Mouse (Mus musculus) kidney, embryonic 16.5 days (tissue): ENCODE results near the gene Tkfc. TPM values are rescaled to one million over a fixed set of nuclear protein-coding genes. Genes with fewer than 3 reads are reported as not detected.

Source experiments
- ATAC-seq: fragments of 200-750 bp; cut with Nextera tagmentation; 2 replicates; pipeline ENCODE4 v1.8.0; 2017; ENCODE audit warnings: moderate TSS enrichment; ENCODE audit not compliant: low FRiP score, low TSS enrichment
- H3K27ac ChIP-seq: fragments of 300-500 bp; sonication (generic); 2 replicates; pipeline ENCODE4 v1.5.1; 2014; ENCODE audit warnings: low read length
- H3K27me3 ChIP-seq: fragments of 300-500 bp; sonication (generic); 2 replicates; pipeline ENCODE4 v1.6.1; 2014; ENCODE audit warnings: low read length, control low read depth, mixed read lengths; ENCODE audit not compliant: insufficient read depth
- H3K36me3 ChIP-seq: fragments of 300-500 bp; sonication (generic); 2 replicates; pipeline ENCODE4 v1.6.1; 2014; ENCODE audit warnings: low read length, control low read depth, mixed read lengths; ENCODE audit not compliant: insufficient read depth
- H3K4me1 ChIP-seq: fragments of 300-500 bp; sonication (generic); 2 replicates; pipeline ENCODE4 v1.6.1; 2014; ENCODE audit warnings: low read length, control low read depth, mixed read lengths; ENCODE audit not compliant: insufficient read depth
- H3K4me2 ChIP-seq: fragments of 300-500 bp; sonication (generic); replicated peaks from 2 replicates; pipeline ENCODE4 v1.6.1; 2014; ENCODE audit warnings: low read depth, low read length
- H3K4me3 ChIP-seq: fragments of 300-500 bp; sonication (generic); 2 replicates; pipeline ENCODE4 v1.5.1; 2014; ENCODE audit warnings: mild to moderate bottlenecking, low read length
- H3K9ac ChIP-seq: fragments of 300-500 bp; sonication (generic); replicated peaks from 2 replicates; pipeline ENCODE4 v1.6.1; 2014; ENCODE audit warnings: low read length
- H3K9me3 ChIP-seq: fragments of 300-500 bp; sonication (generic); 2 replicates; pipeline ENCODE4 v1.6.1; 2016; ENCODE audit warnings: low read length, control low read depth
- WGBS: fragments of 180-500 bp; shearing (Covaris S2); extraction: QIAGEN DNeasy Blood & Tissue Kit; methylation state at CpG from one replicate; pipeline ENCODE4 v1.1.7; 2014; 5-methylcytosine and 5-hydroxymethylcytosine counted together
- polyA plus RNA-seq: library from polyadenylated mRNA; unstranded; fragments of >200 nt; fragmentation: Nextera tagmentation; extraction: Ambion mirVana; gene quantifications from 2 replicates; pipeline ENCODE4 v1.2.1, GENCODE M21; 2015

Gene Tkfc
- polyA plus RNA-seq, 1 experiment from 2014 or later = 54.9 TPM

GRCm38 (mm10) chr19:10605901-10606622 is 608 bp upstream of the Tkfc start:
- Histone ChIP-seq H3K27me3 (no peaks in the 10 kb centered on the region), H3K4me2 (peak overlapping the region; percentile 60), H3K9ac (peak overlapping the region; percentile 97), H3K36me3 (peaks cover 31% of the 10 kb centered on the region), H3K4me3 (peak overlapping the region; percentile 99), H3K4me1 (peaks cover 27% of the 10 kb centered on the region), H3K9me3 (no peaks in the 10 kb centered on the region), H3K27ac (peak overlapping the region; percentile 94)
- WGBS = 6% methylated on average over 20 of the region's 20 CpGs
- peak; percentile 10; the same call in 1 of the 2 replicates for ATAC-seq

- Histone ChIP-seq H3K27me3 (no peaks in the 10 kb centered on the region), H3K9ac (peak overlapping the region; percentile 91), H3K4me2 (peak overlapping the region; percentile 75), H3K4me1 (peaks cover 27% of the 10 kb centered on the region), H3K27ac (peak overlapping the region; percentile 96), H3K36me3 (peaks cover 22% of the 10 kb centered on the region), H3K4me3 (peak overlapping the region; percentile 99), H3K9me3 (no peaks in the 10 kb centered on the region)
- ATAC-seq = no peak
- 32% methylated on average over 3 of the region's 3 CpGs for WGBS
Observed at GRCm38 (mm10) chr19:10604534-10604933, 920 bp downstream of the Tkfc start.

DNA sequence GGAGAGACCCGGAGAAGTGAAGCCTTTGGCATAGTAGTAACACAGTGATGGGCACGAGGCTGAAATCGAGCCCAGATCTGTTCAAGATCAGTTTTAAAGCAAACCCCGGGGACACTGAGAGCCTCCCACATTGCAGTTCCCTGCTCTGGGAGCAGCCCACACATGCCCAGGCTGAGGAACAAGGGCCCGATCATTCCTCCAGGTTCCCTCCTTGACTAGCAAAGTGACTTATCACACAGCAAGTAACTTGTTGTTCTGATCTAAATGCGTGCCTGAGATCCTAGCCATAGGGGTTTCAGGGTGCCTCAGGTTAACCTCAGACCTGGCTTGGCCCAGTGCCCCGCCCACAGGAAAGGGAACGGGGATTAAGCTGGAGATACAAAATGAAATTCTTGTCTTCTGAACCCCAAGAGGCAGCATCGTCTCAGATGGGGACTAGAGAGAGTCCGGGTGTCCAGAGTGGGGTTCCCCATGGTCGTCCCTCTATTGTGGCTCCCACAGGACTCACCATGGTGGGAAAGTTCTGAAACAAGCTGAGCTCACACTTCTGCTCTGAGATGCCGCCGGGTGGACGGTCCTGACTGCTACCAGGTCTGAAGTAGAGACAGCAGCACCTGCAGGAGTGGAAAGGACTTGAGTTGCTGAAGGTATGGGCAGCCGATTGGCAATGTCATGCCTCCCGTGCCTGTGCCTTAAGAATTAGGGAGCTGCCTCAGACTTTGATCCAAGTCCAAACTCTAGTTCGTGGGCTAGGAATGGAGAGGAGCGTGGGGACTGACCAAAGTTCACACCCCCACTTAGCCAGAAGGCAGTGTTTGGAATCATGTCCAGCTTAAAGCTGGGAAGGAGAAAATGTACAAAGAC is 1.6 kb downstream of the Tkfc start:
- 75% methylated on average over 18 of the region's 18 CpGs for WGBS
- Histone ChIP-seq H3K27me3 (no peaks in the 10 kb centered on the region), H3K9me3 (no peaks in the 10 kb centered on the region), H3K27ac (peak overlapping the region; percentile 96), H3K4me3 (peak overlapping the region; percentile 9), H3K36me3 (peaks cover 18% of the 10 kb centered on the region), H3K4me1 (peaks cover 27% of the 10 kb centered on the region), H3K4me2 (peak overlapping the region; percentile 75), H3K9ac (peak overlapping the region; percentile 91)
- no peak for ATAC-seq

GRCm38 (mm10) chr19:10602787-10603186 is 2.7 kb downstream of the Tkfc start:
- ATAC-seq = peak; percentile 62; the same call in 1 of the 2 replicates
- Histone ChIP-seq H3K36me3 (peaks cover 10% of the 10 kb centered on the region), H3K4me3 (peak overlapping the region; percentile 40), H3K4me1 (peaks cover 27% of the 10 kb centered on the region), H3K27me3 (no peaks in the 10 kb centered on the region), H3K9ac (peak overlapping the region; percentile 91), H3K27ac (peak overlapping the region; percentile 88), H3K4me2 (peak overlapping the region; percentile 52), H3K9me3 (no peaks in the 10 kb centered on the region)
- 1% methylated on average over 9 of the region's 9 CpGs for WGBS

DNA sequence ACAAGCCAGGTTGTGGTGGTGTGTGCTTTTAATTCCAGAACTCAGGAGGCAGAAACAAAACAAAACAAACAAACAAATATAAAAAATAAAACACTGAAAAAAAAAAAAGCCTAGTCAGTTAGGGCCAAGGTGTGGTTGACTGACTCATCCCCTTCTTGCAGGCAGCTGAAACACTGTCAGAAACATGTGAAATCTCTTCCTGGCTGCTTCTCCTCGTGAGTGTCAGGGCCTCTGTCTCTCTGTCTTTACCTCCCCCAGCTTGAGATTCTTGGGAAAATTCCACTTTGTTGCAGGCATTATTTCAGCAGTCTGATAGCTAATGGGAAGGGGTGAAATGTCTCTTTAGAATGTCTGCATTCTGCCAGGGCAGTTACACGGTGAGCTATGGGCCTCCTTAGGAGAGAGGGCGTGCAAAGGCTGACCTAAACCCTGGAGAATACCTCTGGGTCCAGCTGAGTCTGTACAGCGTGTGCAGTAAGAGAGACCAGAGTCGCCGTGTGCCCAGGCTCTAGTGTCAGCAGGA is 3.1 kb downstream of the Tkfc start:
- Histone ChIP-seq H3K4me1 (peaks cover 27% of the 10 kb centered on the region), H3K27me3 (no peaks in the 10 kb centered on the region), H3K4me2 (peak overlapping the region; percentile 52), H3K27ac (peak overlapping the region; percentile 88), H3K36me3 (peaks cover 8% of the 10 kb centered on the region), H3K4me3 (peak overlapping the region; percentile 40), H3K9ac (peak overlapping the region; percentile 71), H3K9me3 (no peaks in the 10 kb centered on the region)
- 0 out of 2 replicates have a peak, but pooled peaks have one; percentile 24 for ATAC-seq
- WGBS = 5% methylated on average over 6 of the region's 6 CpGs

DNA sequence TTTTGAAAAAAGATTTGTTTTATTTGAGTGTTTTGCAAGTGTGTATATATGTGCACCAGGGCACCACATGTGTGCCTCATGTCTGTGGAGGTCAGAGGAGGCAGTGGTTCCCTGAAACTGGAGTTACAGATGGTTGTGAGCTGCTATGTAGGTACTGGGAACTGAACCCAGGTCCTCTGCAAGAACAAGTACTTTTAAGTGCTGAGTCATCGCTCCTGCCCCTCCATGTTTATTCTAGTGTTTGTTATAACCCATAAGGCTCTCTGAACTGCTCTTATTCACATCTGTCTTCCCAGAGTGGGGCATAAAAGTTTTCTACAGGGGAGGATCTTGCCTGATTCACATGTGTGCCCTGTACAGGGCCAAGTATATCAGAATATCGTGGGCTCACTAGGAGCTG is 5.8 kb downstream of the Tkfc start:
- no peak for ATAC-seq
- Histone ChIP-seq H3K4me1 (peaks cover 14% of the 10 kb centered on the region), H3K4me2 (no peak overlapping the region)

DNA sequence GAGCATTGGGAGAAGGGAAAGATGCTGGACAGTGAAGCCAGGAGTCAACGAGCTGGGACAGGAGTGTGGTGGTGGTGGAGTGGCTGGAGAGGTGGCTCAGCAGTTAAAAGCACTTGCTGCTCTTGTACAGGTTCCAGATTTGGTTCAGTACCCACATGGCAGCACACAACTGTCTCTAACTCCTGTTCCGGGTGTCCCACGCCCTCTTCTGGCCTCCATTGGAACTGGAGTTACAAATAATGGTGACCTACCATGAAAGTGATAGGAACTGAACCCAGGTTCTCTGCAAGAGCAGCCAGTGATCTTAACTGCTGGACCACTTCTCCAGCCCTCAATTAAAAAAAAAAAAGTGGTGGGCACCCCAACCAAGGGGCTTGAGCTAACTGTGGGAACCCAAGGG is 7.3 kb downstream of the Tkfc start:
- H3K4me2 ChIP-seq = no peak overlapping the region
- no peak overlapping the region for H3K9ac ChIP-seq
- no peak for ATAC-seq
- no peak overlapping the region for H3K27ac ChIP-seq
- no peak overlapping the region for H3K4me3 ChIP-seq
- peaks cover 8% of the 10 kb centered on the region for H3K4me1 ChIP-seq
- peaks cover 31% of the 10 kb centered on the region for H3K36me3 ChIP-seq
- H3K9me3 ChIP-seq = no peaks in the 10 kb centered on the region
- no peaks in the 10 kb centered on the region for H3K27me3 ChIP-seq
- WGBS = 42% methylated on average over 3 of the region's 3 CpGs

More for the DNA sequence above, 5.8 kb downstream of the Tkfc start:
- H3K4me3 ChIP-seq = no peak overlapping the region
- no peak overlapping the region for H3K9ac ChIP-seq
- H3K9me3 ChIP-seq = no peaks in the 10 kb centered on the region
- no peaks in the 10 kb centered on the region for H3K27me3 ChIP-seq
- 93% methylated on average over 2 of the region's 2 CpGs for WGBS
- H3K27ac ChIP-seq = no peak overlapping the region
- peaks cover 19% of the 10 kb centered on the region for H3K36me3 ChIP-seq

GRCm38 (mm10) chr19:10591659-10592377 is 13.6 kb downstream of the Tkfc start:
- H3K4me3 ChIP-seq = no peak overlapping the region
- no peak overlapping the region for H3K9ac ChIP-seq
- no peak overlapping the region for H3K27ac ChIP-seq
- H3K4me2 ChIP-seq = no peak overlapping the region
- H3K27me3 ChIP-seq = no peaks in the 10 kb centered on the region
- H3K4me1 ChIP-seq = no peaks in the 10 kb centered on the region
- H3K36me3 ChIP-seq = peaks cover 26% of the 10 kb centered on the region
- WGBS = 93% methylated on average over 6 of the region's 6 CpGs
- no peaks in the 10 kb centered on the region for H3K9me3 ChIP-seq
- ATAC-seq = no peak

GRCm38 (mm10) chr19:10590301-10590700 is 15.2 kb downstream of the Tkfc start:
- no peak for ATAC-seq
- Histone ChIP-seq H3K4me3 (no peak overlapping the region), H3K27ac (no peak overlapping the region), H3K4me1 (no peaks in the 10 kb centered on the region), H3K9ac (no peak overlapping the region), H3K36me3 (peaks cover 19% of the 10 kb centered on the region), H3K4me2 (no peak overlapping the region), H3K27me3 (no peaks in the 10 kb centered on the region), H3K9me3 (no peaks in the 10 kb centered on the region)
- WGBS = 72% methylated on average over 3 of the region's 3 CpGs
